Mouse (Mus musculus) CH12.LX (cell line): ENCODE results near the gene Palmd.

Source experiments
- CHD1 ChIP-seq: IDR thresholded peaks from 2 replicates; pipeline ENCODE4 v1.6.1; 2012; ENCODE audit warnings: low read depth, low read length, improper control_type of control experiment, inconsistent platforms
- CTCF ChIP-seq, 2 experiments: IDR thresholded peaks in 1 of 2; conservative IDR thresholded peaks in 1 of 2; 2 replicates each; pipeline ENCODE4 v1.5.1; 2011 to 2012; ENCODE audit warnings: low read depth in 2 of 2, low read length in 2 of 2, improper control_type of control experiment in 1 of 2, inconsistent platforms in 1 of 2, mild to moderate bottlenecking in 1 of 2, moderate library complexity in 1 of 2
- E2F4 ChIP-seq: IDR thresholded peaks from 2 replicates; pipeline ENCODE4 v1.6.1; 2011; ENCODE audit warnings: low read depth, low read length, improper control_type of control experiment; ENCODE audit not compliant: insufficient replicate concordance
- JUN ChIP-seq: IDR thresholded peaks from 2 replicates; pipeline ENCODE4 v1.6.1; 2011; ENCODE audit warnings: low read depth, mild to moderate bottlenecking, low read length, improper control_type of control experiment, moderate library complexity; ENCODE audit not compliant: insufficient read depth
- KAT2A ChIP-seq: IDR thresholded peaks from 2 replicates; pipeline ENCODE4 v1.6.1; 2012; ENCODE audit warnings: low read length, improper control_type of control experiment, inconsistent platforms; ENCODE audit not compliant: insufficient replicate concordance
- MAZ ChIP-seq: IDR thresholded peaks from 2 replicates; pipeline ENCODE4 v1.6.1; 2012; ENCODE audit warnings: low read depth, mild to moderate bottlenecking, inconsistent platforms, low read length, improper control_type of control experiment, moderate library complexity
- MEF2A ChIP-seq: IDR thresholded peaks from 2 replicates; pipeline ENCODE4 v1.6.1; 2014; ENCODE audit warnings: low read depth, mild to moderate bottlenecking, inconsistent platforms, low read length, improper control_type of control experiment, borderline replicate concordance
- POLR2A ChIP-seq: IDR thresholded peaks from 2 replicates; pipeline ENCODE4 v1.6.1; 2011; ENCODE audit warnings: low read depth, mild to moderate bottlenecking, improper control_type of control experiment, low read length
- RCOR1 ChIP-seq: conservative IDR thresholded peaks from 2 replicates; pipeline ENCODE4 v1.6.1; 2012; ENCODE audit warnings: low read depth, mild to moderate bottlenecking, inconsistent platforms, low read length, improper control_type of control experiment
- ZKSCAN1 ChIP-seq: IDR thresholded peaks from 2 replicates; pipeline ENCODE4 v1.6.1; 2012; ENCODE audit warnings: low read depth, inconsistent platforms, low read length, improper control_type of control experiment, borderline replicate concordance

DNA sequence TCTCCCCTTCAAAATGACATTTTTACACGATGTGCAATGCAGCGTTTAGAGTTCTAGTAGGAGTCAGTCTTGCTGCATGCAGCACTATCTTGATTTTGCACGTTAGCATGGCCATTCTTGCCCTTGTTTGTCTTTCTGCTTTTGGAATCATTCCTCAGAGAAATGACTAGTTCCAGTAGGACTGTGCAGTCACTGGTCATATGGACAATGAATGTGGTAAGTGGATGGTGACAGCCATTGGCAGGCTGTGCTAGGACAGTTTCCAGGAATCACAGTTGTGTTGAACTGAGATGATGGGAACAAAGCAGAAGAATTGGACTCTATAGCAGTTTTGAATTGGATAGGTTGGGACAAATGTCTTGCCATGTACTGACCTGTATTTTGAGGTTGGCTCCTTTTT lies 53.9 kb downstream of the Palmd start:
- TF ChIP-seq CTCF (conservative IDR thresholded peaks at IDR 0.05 in 1 of 2, IDR thresholded peaks at IDR 0.05 in 1 of 2; ENCODE audit: low read depth in 2 of 2, low read length in 2 of 2) (no peak), ZKSCAN1 (no peak), MEF2A (no peak), JUN (no peak), POLR2A (no peak), RCOR1 (no peak), CHD1 (no peak), MAZ (no peak), KAT2A (no peak), E2F4 (no peak)
